Mouse (Mus musculus): ENCODE measurements around the gene Ap1g1. TPM values are rescaled to one million over a fixed set of nuclear protein-coding genes. Genes with fewer than 3 reads are reported as not detected.

The Ap1g1 gene
- polyA plus RNA-seq, 1 experiment from 2014 or later, result 39.1 TPM

GRCm38 (mm10) chr8:109803211-109803610 lies 24.9 kb downstream of the Ap1g1 start:
- H3K9me3 ChIP-seq (ENCODE audit: control insufficient read depth, low read length), result no peaks in the 10 kb centered on the region
- no peaks in the 10 kb centered on the region for H3K27me3 ChIP-seq (ENCODE audit: control insufficient read depth, insufficient read depth, low read length)
- H3K4me2 ChIP-seq (replicated peaks), result no peak overlapping the region
- H3K27ac ChIP-seq, result no peak overlapping the region
- no peak overlapping the region for H3K4me3 ChIP-seq (replicated peaks; ENCODE audit: low read length)
- no peaks in the 10 kb centered on the region for H3K4me1 ChIP-seq (replicated peaks; ENCODE audit: control insufficient read depth, insufficient read depth, low read length)
- no peak overlapping the region for H3K9ac ChIP-seq
- ATAC-seq (ENCODE audit: low FRiP score), result no peak
- DNase-seq (ENCODE audit: low spot score), result no peak
- WGBS, result 95% methylated on average over 3 of the region's 3 CpGs
- peaks cover 4% of the 10 kb centered on the region; the same call in 1 of the 2 replicates for H3K36me3 ChIP-seq (replicated peaks; ENCODE audit: control insufficient read depth, insufficient read depth)

GRCm38 (mm10) chr8:109803801-109804200 lies 25.4 kb downstream of the Ap1g1 start:
- H3K4me2 ChIP-seq (replicated peaks), result no peak overlapping the region
- H3K4me1 ChIP-seq (replicated peaks; ENCODE audit: control insufficient read depth, insufficient read depth, low read length), result no peaks in the 10 kb centered on the region
- H3K9ac ChIP-seq, result no peak overlapping the region
- DNase-seq (ENCODE audit: low spot score) (no peak), ATAC-seq (ENCODE audit: low FRiP score) (no peak)
- H3K36me3 ChIP-seq (replicated peaks; ENCODE audit: control insufficient read depth, insufficient read depth), result peaks cover 4% of the 10 kb centered on the region; the same call in 1 of the 2 replicates
- H3K9me3 ChIP-seq (ENCODE audit: control insufficient read depth, low read length), result no peaks in the 10 kb centered on the region
- H3K27me3 ChIP-seq (ENCODE audit: control insufficient read depth, insufficient read depth, low read length), result no peaks in the 10 kb centered on the region
- WGBS, result 96% methylated on average over 3 of the region's 3 CpGs
- H3K27ac ChIP-seq, result no peak overlapping the region
- no peak overlapping the region for H3K4me3 ChIP-seq (replicated peaks; ENCODE audit: low read length)

GRCm38 (mm10) chr8:109806522-109806921 lies 28.2 kb downstream of the Ap1g1 start:
- H3K4me1 ChIP-seq (replicated peaks; ENCODE audit: control insufficient read depth, insufficient read depth, low read length), result 0 out of 2 replicates have a peak, but pooled peaks cover 3% of the 10 kb centered on the region
- H3K4me3 ChIP-seq (replicated peaks; ENCODE audit: low read length), result no peak overlapping the region
- no peak overlapping the region for H3K9ac ChIP-seq
- DNase-seq (ENCODE audit: low spot score) (no peak), ATAC-seq (ENCODE audit: low FRiP score) (no peak)
- H3K36me3 ChIP-seq (replicated peaks; ENCODE audit: control insufficient read depth, insufficient read depth), result peaks cover 4% of the 10 kb centered on the region; the same call in 1 of the 2 replicates
- no peaks in the 10 kb centered on the region for H3K27me3 ChIP-seq (ENCODE audit: control insufficient read depth, insufficient read depth, low read length)
- 91% methylated on average over 3 of the region's 3 CpGs for WGBS
- no peaks in the 10 kb centered on the region for H3K9me3 ChIP-seq (ENCODE audit: control insufficient read depth, low read length)
- no peak overlapping the region for H3K4me2 ChIP-seq (replicated peaks)
- H3K27ac ChIP-seq, result no peak overlapping the region

GRCm38 (mm10) chr8:109807401-109808119 lies 29.2 kb downstream of the Ap1g1 start:
- DNase-seq (ENCODE audit: low spot score) (no peak), ATAC-seq (ENCODE audit: low FRiP score) (no peak)
- no peak overlapping the region for H3K9ac ChIP-seq
- 91% methylated on average over 7 of the region's 7 CpGs for WGBS
- H3K27ac ChIP-seq, result no peak overlapping the region
- no peak overlapping the region for H3K4me3 ChIP-seq (replicated peaks; ENCODE audit: low read length)
- H3K4me1 ChIP-seq (replicated peaks; ENCODE audit: control insufficient read depth, insufficient read depth, low read length), result 0 out of 2 replicates have a peak, but pooled peaks cover 3% of the 10 kb centered on the region
- no peak overlapping the region for H3K4me2 ChIP-seq (replicated peaks)
- no peaks in the 10 kb centered on the region for H3K27me3 ChIP-seq (ENCODE audit: control insufficient read depth, insufficient read depth, low read length)
- peaks cover 4% of the 10 kb centered on the region; the same call in 1 of the 2 replicates for H3K36me3 ChIP-seq (replicated peaks; ENCODE audit: control insufficient read depth, insufficient read depth)
- H3K9me3 ChIP-seq (ENCODE audit: control insufficient read depth, low read length), result no peaks in the 10 kb centered on the region

GRCm38 (mm10) chr8:109808120-109808447 lies 29.7 kb downstream of the Ap1g1 start:
- Histone ChIP-seq H3K27me3 (ENCODE audit: control insufficient read depth, insufficient read depth, low read length) (no peaks in the 10 kb centered on the region), H3K9me3 (ENCODE audit: control insufficient read depth, low read length) (no peaks in the 10 kb centered on the region), H3K4me2 (replicated peaks) (no peak overlapping the region), H3K4me1 (replicated peaks; ENCODE audit: control insufficient read depth, insufficient read depth, low read length) (0 out of 2 replicates have a peak, but pooled peaks cover 3% of the 10 kb centered on the region), H3K4me3 (replicated peaks; ENCODE audit: low read length) (no peak overlapping the region), H3K36me3 (replicated peaks; ENCODE audit: control insufficient read depth, insufficient read depth) (peaks cover under 1% of the 10 kb centered on the region; the same call in 1 of the 2 replicates), H3K9ac (no peak overlapping the region), H3K27ac (no peak overlapping the region)
- DNase-seq (ENCODE audit: low spot score) (no peak), ATAC-seq (ENCODE audit: low FRiP score) (no peak)

GRCm38 (mm10) chr8:109810434-109810833 lies 32.1 kb downstream of the Ap1g1 start:
- H3K4me3 ChIP-seq (replicated peaks; ENCODE audit: low read length), result no peak overlapping the region
- no peak for DNase-seq (ENCODE audit: low spot score)
- H3K9me3 ChIP-seq (ENCODE audit: control insufficient read depth, low read length), result no peaks in the 10 kb centered on the region
- no peak overlapping the region for H3K4me2 ChIP-seq (replicated peaks)
- ATAC-seq (ENCODE audit: low FRiP score), result no peak
- no peak overlapping the region for H3K27ac ChIP-seq
- no peaks in the 10 kb centered on the region; the same call in 1 of the 2 replicates for H3K36me3 ChIP-seq (replicated peaks; ENCODE audit: control insufficient read depth, insufficient read depth)
- H3K9ac ChIP-seq, result no peak overlapping the region
- 0 out of 2 replicates have a peak, but pooled peaks cover 3% of the 10 kb centered on the region for H3K4me1 ChIP-seq (replicated peaks; ENCODE audit: control insufficient read depth, insufficient read depth, low read length)
- WGBS, result 86% methylated on average over 3 of the region's 3 CpGs
- H3K27me3 ChIP-seq (ENCODE audit: control insufficient read depth, insufficient read depth, low read length), result no peaks in the 10 kb centered on the region

- Histone ChIP-seq H3K27ac (no peak overlapping the region), H3K27me3 (ENCODE audit: control insufficient read depth, insufficient read depth, low read length) (no peaks in the 10 kb centered on the region), H3K9ac (no peak overlapping the region), H3K4me1 (replicated peaks; ENCODE audit: control insufficient read depth, insufficient read depth, low read length) (0 out of 2 replicates have a peak, but pooled peaks cover 7% of the 10 kb centered on the region), H3K36me3 (replicated peaks; ENCODE audit: control insufficient read depth, insufficient read depth) (no peaks in the 10 kb centered on the region), H3K4me3 (replicated peaks; ENCODE audit: low read length) (no peak overlapping the region), H3K9me3 (ENCODE audit: control insufficient read depth, low read length) (no peaks in the 10 kb centered on the region), H3K4me2 (replicated peaks) (no peak overlapping the region)
- whole genome bisulfite sequencing, result 99% methylated on average over 2 of the region's 2 CpGs
- ATAC-seq (ENCODE audit: low FRiP score), result no peak
- DNase-seq (ENCODE audit: low spot score), result no peak
These were observed 36.9 kb downstream of the Ap1g1 start for GRCm38 (mm10) chr8:109815268-109815667.

- H3K27ac ChIP-seq, result no peak overlapping the region
- no peaks in the 10 kb centered on the region for H3K36me3 ChIP-seq (replicated peaks; ENCODE audit: control insufficient read depth, insufficient read depth)
- DNase-seq (ENCODE audit: low spot score) (no peak), ATAC-seq (ENCODE audit: low FRiP score) (no peak)
- H3K9ac ChIP-seq, result no peak overlapping the region
- no peak overlapping the region for H3K4me2 ChIP-seq (replicated peaks)
- no peak overlapping the region for H3K4me3 ChIP-seq (replicated peaks; ENCODE audit: low read length)
- no peaks in the 10 kb centered on the region for H3K27me3 ChIP-seq (ENCODE audit: control insufficient read depth, insufficient read depth, low read length)
- 0 out of 2 replicates have a peak, but pooled peaks cover 4% of the 10 kb centered on the region for H3K4me1 ChIP-seq (replicated peaks; ENCODE audit: control insufficient read depth, insufficient read depth, low read length)
- 57% methylated on average over 1 of the region's 1 CpGs for WGBS
- no peaks in the 10 kb centered on the region for H3K9me3 ChIP-seq (ENCODE audit: control insufficient read depth, low read length)
These were observed 39.6 kb downstream of the Ap1g1 start for GRCm38 (mm10) chr8:109817933-109818332.

GRCm38 (mm10) chr8:109823561-109823960 lies 45.2 kb downstream of the Ap1g1 start:
- H3K4me1 ChIP-seq (replicated peaks; ENCODE audit: control insufficient read depth, insufficient read depth, low read length), result no peaks in the 10 kb centered on the region
- no peak overlapping the region for H3K9ac ChIP-seq
- ATAC-seq (ENCODE audit: low FRiP score) (no peak), DNase-seq (ENCODE audit: low spot score) (no peak)
- H3K9me3 ChIP-seq (ENCODE audit: control insufficient read depth, low read length), result no peaks in the 10 kb centered on the region
- H3K27ac ChIP-seq, result no peak overlapping the region
- H3K36me3 ChIP-seq (replicated peaks; ENCODE audit: control insufficient read depth, insufficient read depth), result peaks cover 7% of the 10 kb centered on the region; the same call in 1 of the 2 replicates
- 96% methylated on average over 2 of the region's 2 CpGs for WGBS
- no peak overlapping the region for H3K4me2 ChIP-seq (replicated peaks)
- no peak overlapping the region for H3K4me3 ChIP-seq (replicated peaks; ENCODE audit: low read length)
- H3K27me3 ChIP-seq (ENCODE audit: control insufficient read depth, insufficient read depth, low read length), result no peaks in the 10 kb centered on the region

Data from hindbrain, embryonic 14.5 days (tissue).